Mouse (Mus musculus): Measurements from ENCODE around the gene Zfp558. TPM values are rescaled to one million over a fixed set of nuclear protein-coding genes. Genes with fewer than 3 reads are reported as not detected.

Zfp558 gene
- 0.87 and 1.3 TPM in 2 replicates for polyA plus RNA-seq (2021; fragmentation: Nextera tagmentation)
- long read RNA-seq, experiment 1, partial matches to known transcripts = 0 of 20 reads
- long read RNA-seq, experiment 1, other reads (novel, unspliced or antisense) = 18 of 20 reads
- long read RNA-seq, experiment 2, partial matches to known transcripts = 0 of 1 reads
- long read RNA-seq, experiment 2, other reads (novel, unspliced or antisense) = 1 of 1 reads

GRCm38 (mm10) chr9:18478168-18478567, at the start of gene Zfp558, which contains the start of gene Mbd3l1:
Gene Zfp558 (minus strand): TSS chr9:18478268.
Gene Mbd3l1 (plus strand): TSS chr9:18478359.

GRCm38 (mm10) chr9:18430354-18430753, 47.7 kb downstream of the Zfp558 start, which contains the start of gene Mbd3l2:
Gene Mbd3l2 (plus strand): TSS chr9:18430654.

Other genes starting within 250 kb of the Zfp558 start
- 84.1 and 109 TPM in 2 replicates for gene Chordc1, start 186.1 kb downstream of the Zfp558 start, polyA plus RNA-seq (2021; fragmentation: Nextera tagmentation)
- gene Naalad2, start 75.3 kb downstream of the Zfp558 start, polyA plus RNA-seq (2021; fragmentation: Nextera tagmentation) = 0.43 TPM in 2 replicates
- gene Ubtfl1, start 73.8 kb downstream of the Zfp558 start, polyA plus RNA-seq (2021; fragmentation: Nextera tagmentation) = not detected in 2 replicates
- gene Mbd3l2, start 47.6 kb downstream of the Zfp558 start, polyA plus RNA-seq (2021; fragmentation: Nextera tagmentation) = not detected in 2 replicates
- not detected in 2 replicates for gene Mbd3l1, start 91 bp upstream of the Zfp558 start, polyA plus RNA-seq (2021; fragmentation: Nextera tagmentation)
- not detected in 2 replicates for gene Muc16, start 196.3 kb upstream of the Zfp558 start, polyA plus RNA-seq (2021; fragmentation: Nextera tagmentation)